Mouse (Mus musculus): ENCODE results near the gene Unc5a. TPM values are rescaled to one million over a fixed set of nuclear protein-coding genes. Genes with fewer than 3 reads are reported as not detected.

The Unc5a gene
- polyA plus RNA-seq, 1 experiment from 2014 or later = 1.1 TPM

DNA sequence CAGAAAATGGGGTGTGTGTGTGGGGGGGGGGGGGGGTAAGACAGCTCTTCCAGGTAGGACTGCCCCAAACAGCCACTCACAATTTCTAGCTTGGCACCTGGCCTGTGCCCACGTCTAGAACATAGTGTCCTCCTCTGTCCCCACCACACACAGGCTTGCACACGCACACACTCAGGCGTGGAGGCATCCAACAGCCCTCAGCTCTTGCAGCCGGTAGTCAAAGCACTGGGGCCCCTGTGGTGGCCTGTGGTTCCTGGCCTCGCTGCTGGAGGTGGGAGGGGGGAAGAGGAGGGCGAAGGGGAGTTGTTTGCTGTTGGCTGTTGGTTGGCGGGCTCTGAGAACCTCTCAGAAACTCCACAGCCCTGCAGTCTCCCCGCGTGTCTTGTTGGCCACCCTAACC is 920 bp downstream of the Unc5a start:
- ATAC-seq = no peak
- Histone ChIP-seq H3K27me3 (replicated peaks; ENCODE audit: control insufficient read depth, insufficient read depth, low read length) (peaks cover 58% of the 10 kb centered on the region), H3K36me3 (ENCODE audit: control insufficient read depth, insufficient read depth) (no peaks in the 10 kb centered on the region), H3K4me3 (ENCODE audit: low read depth, low read length) (peak overlapping the region; percentile 54), H3K4me2 (replicated peaks; ENCODE audit: low read depth) (peak overlapping the region; percentile 92), H3K4me1 (replicated peaks; ENCODE audit: control insufficient read depth, insufficient read depth, low read length) (no peaks in the 10 kb centered on the region; the same call in 1 of the 2 replicates), H3K9ac (ENCODE audit: low read depth, low read length) (no peak overlapping the region), H3K27ac (ENCODE audit: low read depth, low read length) (no peak overlapping the region), H3K9me3 (ENCODE audit: control insufficient read depth) (no peaks in the 10 kb centered on the region)
- no peak for TF ChIP-seq CTCF (IDR thresholded peaks at IDR 0.05; ENCODE audit: low read depth)
- under 1% methylated on average over 9 of the region's 9 CpGs for WGBS

DNA sequence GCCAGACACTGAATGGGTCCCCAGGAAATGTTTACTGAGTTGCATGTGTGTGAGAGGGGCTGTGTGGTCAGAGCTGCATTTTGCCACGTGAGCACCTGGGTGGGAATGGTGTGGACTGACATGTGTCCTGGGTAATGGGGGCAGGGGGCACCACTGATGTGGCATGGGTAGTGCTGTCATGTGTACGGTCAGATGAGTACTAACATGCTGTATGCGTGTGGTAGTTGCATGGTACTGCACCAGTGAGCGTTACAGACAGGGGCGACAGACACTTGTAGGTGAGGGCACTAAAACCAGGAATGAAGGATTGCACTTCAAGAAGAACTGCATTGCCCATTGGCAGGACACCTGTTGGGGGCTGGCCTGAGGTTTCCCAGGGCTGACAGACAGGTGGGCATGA is 2.0 kb downstream of the Unc5a start:
- H3K4me3 ChIP-seq (ENCODE audit: low read depth, low read length) = no peak overlapping the region
- peaks cover 3% of the 10 kb centered on the region; the same call in 1 of the 2 replicates for H3K4me1 ChIP-seq (replicated peaks; ENCODE audit: control insufficient read depth, insufficient read depth, low read length)
- no peak overlapping the region for H3K4me2 ChIP-seq (replicated peaks; ENCODE audit: low read depth)
- peaks cover 65% of the 10 kb centered on the region for H3K27me3 ChIP-seq (replicated peaks; ENCODE audit: control insufficient read depth, insufficient read depth, low read length)
- 58% methylated on average over 5 of the region's 5 CpGs for WGBS
- TF ChIP-seq CTCF (IDR thresholded peaks at IDR 0.05; ENCODE audit: low read depth) = no peak
- H3K9me3 ChIP-seq (ENCODE audit: control insufficient read depth) = no peaks in the 10 kb centered on the region
- H3K36me3 ChIP-seq (ENCODE audit: control insufficient read depth, insufficient read depth) = no peaks in the 10 kb centered on the region
- no peak overlapping the region for H3K27ac ChIP-seq (ENCODE audit: low read depth, low read length)
- ATAC-seq = no peak
- H3K9ac ChIP-seq (ENCODE audit: low read depth, low read length) = no peak overlapping the region

- H3K4me2 ChIP-seq (replicated peaks; ENCODE audit: low read depth) = no peak overlapping the region
- no peaks in the 10 kb centered on the region for H3K36me3 ChIP-seq (ENCODE audit: control insufficient read depth, insufficient read depth)
- H3K27ac ChIP-seq (ENCODE audit: low read depth, low read length) = no peak overlapping the region
- WGBS = 42% methylated on average over 2 of the region's 2 CpGs
- no peak for ATAC-seq
- H3K27me3 ChIP-seq (replicated peaks; ENCODE audit: control insufficient read depth, insufficient read depth, low read length) = peaks cover 52% of the 10 kb centered on the region
- 0 out of 2 replicates have a peak, but pooled peaks cover 3% of the 10 kb centered on the region for H3K4me1 ChIP-seq (replicated peaks; ENCODE audit: control insufficient read depth, insufficient read depth, low read length)
- TF ChIP-seq CTCF (IDR thresholded peaks at IDR 0.05; ENCODE audit: low read depth) = no peak
- no peak overlapping the region for H3K9ac ChIP-seq (ENCODE audit: low read depth, low read length)
- no peak overlapping the region for H3K4me3 ChIP-seq (ENCODE audit: low read depth, low read length)
- no peaks in the 10 kb centered on the region for H3K9me3 ChIP-seq (ENCODE audit: control insufficient read depth)
Measured at GRCm38 (mm10) chr13:54954745-54955144, 5.5 kb downstream of the Unc5a start.

- Histone ChIP-seq H3K27me3 (replicated peaks; ENCODE audit: control insufficient read depth, insufficient read depth, low read length) (peaks cover 43% of the 10 kb centered on the region), H3K4me3 (ENCODE audit: low read depth, low read length) (peak overlapping the region; percentile 50), H3K4me1 (replicated peaks; ENCODE audit: control insufficient read depth, insufficient read depth, low read length) (0 out of 2 replicates have a peak, but pooled peaks cover 3% of the 10 kb centered on the region), H3K9me3 (ENCODE audit: control insufficient read depth) (no peaks in the 10 kb centered on the region), H3K9ac (ENCODE audit: low read depth, low read length) (peak overlapping the region; percentile 31; the same call in 1 of the 2 replicates), H3K4me2 (replicated peaks; ENCODE audit: low read depth) (peak overlapping the region; percentile 87), H3K27ac (ENCODE audit: low read depth, low read length) (no peak overlapping the region), H3K36me3 (ENCODE audit: control insufficient read depth, insufficient read depth) (no peaks in the 10 kb centered on the region)
- no peak for ATAC-seq
- WGBS = 1% methylated on average over 58 of the region's 61 CpGs
- no peak for TF ChIP-seq CTCF (IDR thresholded peaks at IDR 0.05; ENCODE audit: low read depth)
Measured at GRCm38 (mm10) chr13:54955695-54956471, 6.7 kb downstream of the Unc5a start.

- Histone ChIP-seq H3K4me2 (replicated peaks; ENCODE audit: low read depth) (no peak overlapping the region), H3K9ac (ENCODE audit: low read depth, low read length) (no peak overlapping the region), H3K9me3 (ENCODE audit: control insufficient read depth) (no peaks in the 10 kb centered on the region), H3K27me3 (replicated peaks; ENCODE audit: control insufficient read depth, insufficient read depth, low read length) (peaks cover 32% of the 10 kb centered on the region), H3K27ac (ENCODE audit: low read depth, low read length) (no peak overlapping the region), H3K36me3 (ENCODE audit: control insufficient read depth, insufficient read depth) (no peaks in the 10 kb centered on the region), H3K4me1 (replicated peaks; ENCODE audit: control insufficient read depth, insufficient read depth, low read length) (0 out of 2 replicates have a peak, but pooled peaks cover 3% of the 10 kb centered on the region), H3K4me3 (ENCODE audit: low read depth, low read length) (no peak overlapping the region)
- no peak for ATAC-seq
- WGBS = 68% methylated on average over 7 of the region's 7 CpGs
- TF ChIP-seq CTCF (IDR thresholded peaks at IDR 0.05; ENCODE audit: low read depth) = no peak
Measured at GRCm38 (mm10) chr13:54957281-54957680, 8.1 kb downstream of the Unc5a start.

- 65% methylated on average over 15 of the region's 15 CpGs for WGBS
- TF ChIP-seq CTCF (IDR thresholded peaks at IDR 0.05; ENCODE audit: low read depth) = no peak
- Histone ChIP-seq H3K4me2 (replicated peaks; ENCODE audit: low read depth) (no peak overlapping the region), H3K9ac (ENCODE audit: low read depth, low read length) (no peak overlapping the region), H3K4me1 (replicated peaks; ENCODE audit: control insufficient read depth, insufficient read depth, low read length) (0 out of 2 replicates have a peak, but pooled peaks cover 3% of the 10 kb centered on the region), H3K9me3 (ENCODE audit: control insufficient read depth) (no peaks in the 10 kb centered on the region), H3K27ac (ENCODE audit: low read depth, low read length) (no peak overlapping the region), H3K36me3 (ENCODE audit: control insufficient read depth, insufficient read depth) (no peaks in the 10 kb centered on the region), H3K27me3 (replicated peaks; ENCODE audit: control insufficient read depth, insufficient read depth, low read length) (peaks cover 25% of the 10 kb centered on the region), H3K4me3 (ENCODE audit: low read depth, low read length) (no peak overlapping the region)
- no peak for ATAC-seq
Measured at GRCm38 (mm10) chr13:54959059-54959701, 10.0 kb downstream of the Unc5a start.
